Mouse (Mus musculus) heart, adult 11 months (tissue): ENCODE results near the gene P2ry10b.

ENCODE experiments used
- DNase-seq: peaks from one replicate; pipeline ENCODE4 v3.0.0; 2022

The P2ry10b gene

DNA sequence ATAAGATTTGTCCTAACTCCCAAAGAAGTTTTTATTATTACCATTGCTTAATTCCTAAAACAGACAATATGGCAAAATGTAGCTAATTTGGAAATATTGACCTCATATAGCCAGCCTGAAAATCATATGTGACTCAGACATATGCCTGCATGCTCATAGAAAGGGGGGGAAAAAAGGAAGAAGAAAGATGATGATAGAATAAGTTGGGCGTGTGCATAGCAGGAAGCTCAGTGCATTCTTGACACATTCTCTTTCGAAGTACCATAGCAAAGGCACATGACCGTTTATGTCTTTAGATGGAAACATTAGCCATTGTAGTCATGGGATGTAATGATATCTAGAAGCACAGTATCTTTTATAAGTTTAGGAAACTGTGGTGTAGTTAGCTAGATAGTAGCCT, at the start of gene P2ry10b:
Gene P2ry10b, plus strand, starts transcription at position 247 of the 400 bp plus-strand sequence.
- no peak for DNase-seq

DNA sequence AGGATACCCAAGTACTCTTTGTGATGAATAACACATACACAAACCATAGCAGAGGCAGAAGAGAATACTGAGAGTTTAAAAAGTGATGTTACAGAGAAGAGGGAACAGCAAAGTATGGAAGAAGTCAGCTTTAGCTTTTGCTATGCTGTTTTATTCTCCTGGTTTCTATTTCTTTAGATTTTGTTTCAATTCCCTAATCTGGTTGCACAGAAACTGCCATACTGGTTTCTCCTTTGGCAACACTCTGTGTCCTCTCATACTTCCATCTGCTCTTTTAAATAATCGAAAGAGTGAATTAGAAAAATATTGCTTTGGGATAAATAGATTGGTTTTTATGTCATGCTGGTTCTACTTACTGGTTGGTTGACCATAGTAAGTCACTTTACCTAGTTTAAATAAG, 32.4 kb upstream of the P2ry10b start:
- DNase-seq: no peak

- DNase-seq: no peak
Observed at GRCm38 (mm10) chrX:107116987-107117386, 31.7 kb upstream of the P2ry10b start.

- peak; percentile 64 for DNase-seq
Observed at GRCm38 (mm10) chrX:107143184-107143583, 5.5 kb upstream of the P2ry10b start.

- DNase-seq: no peak
Observed at GRCm38 (mm10) chrX:107143930-107144329, 4.8 kb upstream of the P2ry10b start.

DNA sequence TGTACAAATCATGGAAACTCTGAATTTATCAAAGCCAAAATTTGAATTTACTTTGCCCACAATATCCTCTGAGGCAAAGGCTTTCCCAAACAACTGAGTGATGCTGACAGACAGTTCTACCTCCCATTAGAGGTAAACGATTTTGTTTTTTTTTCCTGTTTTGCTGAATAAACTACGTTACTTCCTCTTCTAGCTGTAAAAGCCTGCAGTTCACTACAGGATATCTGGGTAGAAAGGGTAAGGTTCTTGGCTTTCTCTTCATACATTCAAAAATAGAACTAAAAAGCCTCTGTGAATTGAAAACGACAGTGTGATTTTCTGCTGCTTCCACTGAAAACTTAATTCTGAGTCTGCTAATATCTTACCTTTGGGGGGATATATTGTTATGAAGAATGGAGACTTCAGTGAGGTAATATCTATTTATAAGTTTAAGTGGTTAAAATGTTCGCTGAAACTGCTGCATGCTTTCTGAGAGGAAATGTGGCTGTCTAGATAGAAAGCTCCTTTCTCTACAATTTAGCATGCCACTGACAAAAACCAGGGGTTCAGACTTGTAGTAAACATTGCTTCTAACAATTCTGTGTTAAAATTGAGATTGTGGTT, 765 bp downstream of the P2ry10b start:
- no peak for DNase-seq

DNA sequence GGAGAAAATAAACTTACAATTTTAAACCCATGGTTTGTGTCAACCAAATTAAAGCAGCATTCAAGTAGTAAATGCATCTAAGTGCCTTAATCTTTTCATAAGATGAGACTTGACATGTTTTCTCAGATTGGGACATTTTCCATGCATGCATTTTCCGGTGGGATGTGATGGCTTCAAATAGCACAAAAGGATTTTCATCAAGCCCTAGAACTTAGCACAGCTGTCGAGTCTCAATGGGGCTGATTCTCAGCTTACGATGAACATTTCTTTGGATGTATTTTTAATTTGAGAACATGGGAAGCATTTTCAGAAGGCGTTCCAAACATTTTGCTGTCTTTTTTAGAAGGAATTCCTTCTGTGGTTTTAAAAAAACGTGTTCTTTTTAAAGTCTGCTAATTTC, 1.3 kb downstream of the P2ry10b start:
- DNase-seq: no peak

GRCm38 (mm10) chrX:107150752-107151515, 2.2 kb downstream of the P2ry10b start:
- DNase-seq: peak; percentile 87

DNA sequence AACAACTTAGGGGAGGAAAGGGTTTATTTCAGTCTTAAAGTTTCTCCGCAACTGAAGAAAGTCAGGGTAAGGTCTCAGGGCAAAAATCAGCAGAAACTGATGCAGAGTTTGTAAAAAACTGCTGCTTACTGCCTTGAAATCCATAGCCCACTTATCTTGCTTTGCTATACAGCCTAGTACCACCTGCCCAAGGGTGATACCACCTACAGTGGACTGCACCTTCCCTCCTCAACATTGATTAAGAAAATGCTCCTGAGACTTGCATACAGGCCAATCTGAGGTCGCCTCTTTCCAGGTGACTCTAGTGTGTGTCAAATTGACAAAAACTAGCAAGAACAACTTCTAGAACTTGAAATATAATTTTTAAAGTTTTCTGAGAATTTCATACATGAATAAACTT, 7.3 kb downstream of the P2ry10b start:
- no peak for DNase-seq

GRCm38 (mm10) chrX:107160496-107160895, 11.8 kb downstream of the P2ry10b start:
- no peak for DNase-seq

- DNase-seq: no peak
Observed at GRCm38 (mm10) chrX:107168281-107168680, 19.6 kb downstream of the P2ry10b start.

GRCm38 (mm10) chrX:107169128-107169527, 20.4 kb downstream of the P2ry10b start:
- DNase-seq: no peak

- no peak for DNase-seq
Observed at GRCm38 (mm10) chrX:107178742-107179141, 30.0 kb downstream of the P2ry10b start.

- no peak for DNase-seq
Observed at GRCm38 (mm10) chrX:107217577-107218090, 68.9 kb downstream of the P2ry10b start.
